Mouse (Mus musculus) WW6 (cell line): ENCODE measurements at regions not wholly inside any gene's neighbourhood (a gene's known extent, or its start where the extent isn't known, plus 50 kb on each side); places are given as distances from the start of the nearest gene placed in this dataset.
"Not testable (repeated sequence)": the region's sequence is repeated elsewhere in the genome, so short reads cannot be mapped to it uniquely, and the experiment has no call there.

ENCODE experiments used
- DNase-seq: peaks from one replicate; pipeline ENCODE4 v3.0.0-alpha.2; 2013; ENCODE audit warnings: low read depth, low spot score

DNA sequence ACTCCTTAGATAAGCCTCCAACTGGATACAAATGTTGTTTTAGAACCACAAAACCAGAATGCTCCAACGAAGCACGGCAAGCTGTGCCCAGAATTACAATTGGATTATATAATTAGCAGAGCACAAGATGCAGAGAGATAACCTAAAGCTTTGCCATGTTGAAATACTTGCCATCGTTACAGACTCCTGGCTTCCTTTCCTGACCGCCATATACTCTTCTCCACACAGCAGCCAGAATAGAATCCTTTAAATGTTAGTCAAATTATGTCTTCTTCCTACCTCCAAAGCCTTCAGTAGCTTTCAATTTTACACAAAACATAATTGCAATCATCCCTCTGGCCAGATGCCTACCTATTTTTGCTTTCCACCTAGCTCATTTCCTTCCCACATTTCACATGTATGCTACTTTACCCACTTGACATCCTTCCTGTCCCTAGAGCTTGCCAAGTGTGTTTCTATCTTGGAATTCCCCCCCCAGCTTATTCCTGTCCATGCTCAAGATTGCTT, 52.8 kb upstream of the G2e3 start:
- DNase-seq, result no peak

DNA sequence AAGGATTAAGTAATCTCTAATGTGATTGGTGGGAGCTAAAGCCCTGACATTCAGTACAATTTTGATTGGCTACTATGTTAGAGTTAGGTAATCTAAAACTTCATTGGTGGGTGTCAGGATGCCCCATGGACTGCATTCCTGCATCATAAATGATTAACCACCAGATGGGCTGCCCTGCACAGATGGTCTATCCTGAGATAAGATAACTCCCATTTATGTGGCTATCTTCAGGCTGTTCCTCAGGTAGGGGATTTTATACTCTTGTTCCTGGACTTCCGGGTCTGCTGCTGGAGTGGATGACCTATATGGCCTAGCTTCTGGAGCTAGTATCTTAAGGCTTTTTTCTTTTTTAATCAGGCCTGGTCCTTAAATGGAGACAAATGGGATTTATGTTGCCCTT, 69.5 kb upstream of the G2e3 start:
- no peak for DNase-seq

DNA sequence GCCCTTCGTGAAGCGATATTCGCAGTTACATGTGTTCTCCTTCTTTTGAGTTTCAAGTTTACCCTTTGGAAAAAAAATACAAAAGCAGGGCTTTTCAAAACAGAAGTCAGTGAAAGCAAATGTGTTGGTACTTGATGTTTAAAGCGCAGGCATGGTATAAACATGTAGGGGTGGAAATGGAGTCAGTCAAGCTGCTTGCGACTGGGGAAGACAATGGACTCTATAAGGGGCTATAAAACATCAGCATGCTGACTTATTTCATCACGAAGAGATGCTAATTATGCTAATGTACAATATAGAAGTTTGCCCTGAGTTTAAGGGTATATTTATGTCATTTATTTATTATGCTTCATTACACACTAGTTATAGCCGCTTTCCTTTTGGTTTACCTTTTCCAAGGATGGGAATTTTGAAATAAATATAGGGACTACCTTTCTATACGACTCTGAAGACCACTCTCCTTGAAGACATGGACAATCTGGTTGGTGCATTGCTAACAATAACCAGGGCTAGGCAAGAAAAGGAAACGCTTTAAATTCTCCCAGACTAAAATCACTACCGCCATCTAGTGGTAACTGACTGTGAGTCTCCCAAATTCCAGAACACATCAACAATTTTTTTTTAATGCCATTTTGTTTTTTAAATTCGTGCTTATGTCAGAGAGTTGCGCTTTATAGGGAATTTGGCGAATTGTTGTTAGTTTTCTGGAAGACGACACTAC, 71.9 kb upstream of the G2e3 start:
- DNase-seq, result no peak

GRCm38 (mm10) chr12:51273486-51273885, 74.4 kb upstream of the G2e3 start:
- DNase-seq, result no peak

DNA sequence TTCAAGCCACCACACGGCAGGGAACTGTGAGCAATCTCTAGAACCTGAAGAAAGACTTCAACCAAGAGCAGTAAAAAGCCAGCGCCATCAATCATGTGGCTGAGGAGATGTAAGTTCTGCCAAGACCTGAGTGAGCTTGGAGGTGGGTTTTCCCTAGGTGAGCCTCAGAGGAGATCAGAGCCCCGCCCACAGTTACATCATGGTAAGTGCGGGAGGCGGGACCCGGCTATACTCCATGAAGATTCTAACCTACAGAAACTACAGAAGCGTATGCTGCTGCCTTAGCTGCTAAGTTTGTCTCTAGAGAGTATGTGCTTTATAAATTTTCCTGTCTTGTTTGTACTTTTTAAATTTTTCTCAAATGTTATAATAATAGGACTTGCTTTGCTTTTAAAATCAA, 105.0 kb upstream of the G2e3 start:
- no peak for DNase-seq

DNA sequence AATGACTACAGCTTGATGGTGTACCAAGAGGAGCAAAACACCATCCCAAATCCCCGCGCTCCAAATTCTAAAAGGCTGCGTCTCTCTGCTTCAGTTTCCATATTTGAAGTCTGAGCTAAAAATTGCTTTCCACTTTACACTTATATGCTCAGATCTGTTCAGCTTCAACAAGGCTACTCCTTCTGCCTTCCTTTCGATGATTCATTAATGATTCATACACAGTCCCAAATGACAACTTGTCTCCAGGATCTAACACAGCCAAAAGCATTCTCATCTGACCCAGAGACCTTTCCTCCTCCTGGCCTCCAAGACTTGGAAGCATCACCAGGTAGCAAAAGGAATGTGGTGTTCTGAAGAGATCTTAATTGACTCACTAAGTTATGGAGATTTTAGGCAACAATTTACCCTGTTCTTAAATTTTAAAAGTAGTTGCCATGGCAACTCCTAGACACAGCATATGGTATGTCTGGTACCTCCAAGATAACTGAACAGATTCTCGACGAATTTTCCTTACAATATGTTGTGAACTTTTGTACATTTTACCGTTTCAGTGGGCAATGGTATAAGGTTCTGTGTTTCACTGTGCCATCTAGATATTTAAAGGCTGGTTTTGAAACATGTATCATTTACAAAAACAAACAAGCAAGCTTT, 106.6 kb upstream of the G2e3 start:
- DNase-seq, result no peak

GRCm38 (mm10) chr12:51211691-51212090, 136.2 kb upstream of the G2e3 start:
- DNase-seq, result no peak

DNA sequence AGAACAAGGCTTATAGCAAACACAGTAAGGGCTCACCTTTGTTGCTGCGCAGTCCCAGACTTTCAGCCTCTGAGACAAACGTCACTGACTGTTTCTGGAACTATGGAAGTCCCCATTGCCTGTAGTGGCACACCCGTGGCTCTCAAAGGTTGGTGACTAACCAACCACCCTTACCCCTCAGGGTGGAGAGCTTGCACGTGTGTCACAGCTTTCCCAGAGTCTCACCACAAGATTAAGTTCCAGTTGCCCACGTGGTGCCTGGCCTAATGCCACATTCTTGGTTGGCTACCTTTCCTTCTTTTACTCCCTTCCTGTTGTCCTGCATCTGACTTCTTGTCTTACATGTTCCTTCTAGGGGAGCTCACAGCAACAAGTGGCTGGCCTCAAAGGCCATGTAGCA, 151.6 kb upstream of the G2e3 start:
- no peak for DNase-seq

GRCm38 (mm10) chr12:51195136-51195535, 152.7 kb upstream of the G2e3 start:
- no peak for DNase-seq

- no peak for DNase-seq
Observed at GRCm38 (mm10) chr12:51190754-51191153, 157.1 kb upstream of the G2e3 start.

DNA sequence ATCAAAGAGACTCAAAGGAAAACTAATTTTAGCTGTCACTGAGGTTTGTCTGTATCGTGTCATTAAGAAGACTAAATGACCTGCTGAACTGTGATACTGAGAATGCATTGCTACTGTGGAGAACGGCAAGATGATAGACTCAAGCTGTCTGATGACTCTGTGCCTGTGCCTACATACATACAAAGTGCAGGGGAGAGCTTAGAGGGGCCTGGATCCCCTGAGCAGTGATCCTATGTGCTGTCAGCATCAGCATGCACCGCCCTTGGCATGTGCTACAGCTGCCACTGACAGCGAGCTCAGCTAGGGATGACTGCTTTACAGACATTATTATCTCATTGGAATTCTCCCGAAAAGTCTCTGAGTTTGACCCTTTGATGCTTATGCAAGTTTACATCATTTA, 157.7 kb upstream of the G2e3 start:
- DNase-seq, result no peak

DNA sequence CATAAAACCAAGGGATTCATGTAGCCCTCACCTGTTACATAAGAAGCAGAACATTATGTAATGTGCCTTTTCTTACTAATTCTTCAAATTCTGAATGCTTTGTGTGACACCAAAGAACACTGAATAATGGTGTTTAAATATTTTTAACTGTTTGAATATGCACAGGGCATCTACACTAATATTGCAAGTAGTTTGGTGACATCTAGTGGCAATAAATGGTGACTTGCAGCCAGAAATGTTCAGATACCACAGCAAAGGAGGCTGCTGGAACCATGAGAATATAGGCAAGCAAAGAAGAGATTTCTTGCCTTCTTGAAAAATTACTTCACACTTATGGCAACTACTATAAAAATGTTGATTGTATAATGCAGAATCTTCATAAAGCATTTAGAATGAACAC, 159.6 kb upstream of the G2e3 start:
- no peak for DNase-seq

DNA sequence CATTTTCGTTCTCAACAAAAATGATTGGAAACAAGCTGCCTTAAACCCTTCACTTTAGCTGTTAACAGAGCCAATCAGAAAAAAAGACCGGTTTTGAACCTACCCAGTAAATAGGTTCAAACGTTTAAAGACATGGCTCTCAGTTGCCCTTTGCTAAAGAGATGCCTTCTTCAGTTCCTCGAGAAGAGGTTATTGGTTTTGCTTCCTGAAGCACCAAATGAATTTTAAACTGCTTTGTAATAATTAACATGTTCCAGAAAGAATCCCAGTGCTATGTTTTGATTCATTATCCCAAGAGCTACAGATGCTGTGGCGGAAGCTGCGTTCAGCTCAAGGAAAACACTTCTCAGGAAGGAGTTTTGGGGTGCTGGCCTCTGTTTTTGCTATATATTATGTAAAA, 160.1 kb upstream of the G2e3 start:
- no peak for DNase-seq

DNA sequence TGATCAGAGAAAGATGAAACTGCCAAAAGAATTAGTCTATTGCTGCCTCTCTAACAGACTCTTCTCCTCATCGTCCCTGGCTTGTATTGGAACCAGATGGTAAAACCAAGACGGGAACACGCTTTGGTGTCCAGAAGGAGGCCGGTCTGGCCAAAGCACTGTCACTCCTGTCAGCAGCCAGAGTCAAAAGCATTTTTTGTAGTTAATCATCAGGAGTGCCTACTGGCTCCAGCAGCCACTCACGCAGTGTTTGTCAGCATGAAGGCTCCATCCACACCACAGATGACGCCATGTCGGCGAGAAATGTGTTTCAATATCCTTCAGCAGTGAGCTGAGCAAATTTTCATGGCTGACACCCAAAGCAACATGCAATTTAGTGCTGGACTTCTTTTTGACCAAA, 162.1 kb upstream of the G2e3 start:
- DNase-seq, result no peak

- no peak for DNase-seq
Observed at GRCm38 (mm10) chr12:51174906-51175756, 172.7 kb upstream of the G2e3 start.

- no peak for DNase-seq
Observed at GRCm38 (mm10) chr12:51165186-51165585, 182.7 kb upstream of the G2e3 start.

DNA sequence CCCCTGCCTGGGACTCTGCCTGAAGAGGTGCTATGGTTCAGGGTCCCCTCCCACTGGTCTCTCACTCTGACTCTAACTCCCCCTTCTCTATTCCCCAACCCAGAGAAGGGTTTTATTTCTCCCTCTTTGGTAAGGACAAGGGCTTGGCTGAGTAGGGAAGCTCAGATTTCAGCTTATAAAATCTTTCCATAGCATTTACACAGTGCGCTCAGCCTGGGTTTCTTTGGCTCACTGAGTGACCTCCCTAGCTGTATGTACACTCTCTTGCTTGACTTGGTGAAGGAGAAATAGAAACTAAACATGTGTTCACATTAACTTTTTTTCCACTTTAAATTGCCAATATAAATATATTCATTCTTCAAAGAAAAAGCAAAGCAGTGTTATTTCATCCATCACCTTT, 186.9 kb upstream of the G2e3 start:
- no peak for DNase-seq

DNA sequence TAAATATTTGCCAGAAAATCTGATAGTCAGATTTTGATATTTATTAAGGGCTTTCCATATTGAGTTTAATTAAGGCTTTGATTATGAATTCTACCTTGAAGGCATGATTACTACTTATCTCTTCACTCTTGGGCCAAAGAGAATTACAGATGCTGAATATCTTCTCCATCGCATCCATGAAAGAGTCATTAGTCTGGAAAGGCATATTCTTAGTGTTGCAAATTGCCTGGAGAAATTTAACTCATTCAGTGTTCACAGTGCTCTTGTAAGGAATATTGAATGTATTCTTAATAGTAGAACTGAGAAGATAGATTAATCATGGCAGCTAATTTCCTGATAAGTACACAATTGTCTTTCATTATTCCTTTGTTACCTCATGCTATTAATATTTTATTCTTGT, 187.7 kb upstream of the G2e3 start:
- no peak for DNase-seq

- no peak for DNase-seq
Observed at GRCm38 (mm10) chr12:51147963-51148362, 199.9 kb upstream of the G2e3 start.

DNA sequence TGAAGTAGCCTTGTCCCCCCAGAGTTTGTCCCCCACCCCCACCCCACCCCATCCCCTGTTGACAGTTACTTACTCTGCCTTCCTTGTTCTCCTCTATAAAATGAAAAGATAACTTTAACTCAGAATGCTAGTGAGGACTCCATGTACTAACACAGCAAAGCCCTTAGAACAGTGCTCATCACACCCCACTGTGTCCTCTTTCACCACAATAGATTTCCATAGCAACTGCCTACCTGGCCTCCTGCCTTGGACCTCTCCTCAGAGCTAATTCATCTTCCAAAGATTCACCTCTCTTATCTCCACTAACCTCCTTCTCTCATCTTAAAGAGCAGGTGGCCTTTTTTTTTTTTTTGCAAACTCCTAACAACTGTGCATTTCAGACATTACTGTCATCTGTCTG, 204.0 kb upstream of the G2e3 start:
- no peak for DNase-seq

DNA sequence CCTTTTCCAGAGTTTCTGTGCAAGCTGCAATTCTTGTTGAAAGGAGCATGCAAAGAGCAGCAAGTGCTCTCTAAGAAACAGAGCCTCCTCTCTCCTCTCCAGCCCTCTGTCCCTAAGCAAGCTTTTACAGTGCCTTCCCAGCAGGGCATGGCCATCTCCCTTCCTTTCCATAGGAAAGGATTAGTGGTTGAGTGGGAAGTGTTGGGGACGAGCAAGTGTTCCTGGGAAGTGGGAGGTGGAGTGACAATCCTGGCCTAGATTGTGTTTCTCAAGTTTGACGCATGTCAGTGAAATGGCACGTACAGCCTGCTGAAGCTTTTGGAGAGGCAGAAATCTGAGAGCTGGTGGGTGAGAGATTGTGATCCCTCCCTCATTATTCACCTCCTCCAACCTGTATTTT, 204.7 kb upstream of the G2e3 start:
- DNase-seq, result no peak

- DNase-seq, result not testable (repeated sequence)
Observed at GRCm38 (mm10) chr12:51133676-51134075, 214.2 kb upstream of the G2e3 start.

GRCm38 (mm10) chr12:51128274-51128673, 219.6 kb upstream of the G2e3 start:
- no peak for DNase-seq
